Mouse (Mus musculus) c-Kit-positive CD71-negative TER-119-negative erythroid progenitor cells, embryonic 14.5 days (primary cell): ENCODE data around the gene Borcs8.

Experiments
- DNase-seq: peaks from one replicate; pipeline ENCODE4 v3.0.0-alpha.2; 2013; ENCODE audit warnings: low read depth

Gene Borcs8

GRCm38 (mm10) chr8:70134086-70134485, 5.2 kb upstream of the Borcs8 start:
- DNase-seq, result no peak

- no peak for DNase-seq
These were observed 4.4 kb upstream of the Borcs8 start for GRCm38 (mm10) chr8:70134931-70135330.

- DNase-seq, result no peak
These were observed 2.7 kb upstream of the Borcs8 start for GRCm38 (mm10) chr8:70136591-70136990.

- no peak for DNase-seq
These were observed 1.4 kb upstream of the Borcs8 start for GRCm38 (mm10) chr8:70137890-70138289.

GRCm38 (mm10) chr8:70139981-70140380, 682 bp downstream of the Borcs8 start:
- no peak for DNase-seq

GRCm38 (mm10) chr8:70147678-70148607, 8.6 kb downstream of the Borcs8 start:
- no peak for DNase-seq

GRCm38 (mm10) chr8:70150158-70150557, 10.9 kb downstream of the Borcs8 start:
- no peak for DNase-seq

GRCm38 (mm10) chr8:70152537-70153257, 13.4 kb downstream of the Borcs8 start:
- DNase-seq, result peak; percentile 77

GRCm38 (mm10) chr8:70157240-70157800, 18.0 kb downstream of the Borcs8 start:
- no peak for DNase-seq

- peak; percentile 40 for DNase-seq
These were observed 19.0 kb downstream of the Borcs8 start for GRCm38 (mm10) chr8:70158069-70158853.

GRCm38 (mm10) chr8:70159211-70159610, 19.9 kb downstream of the Borcs8 start:
- DNase-seq, result no peak

- DNase-seq, result no peak
These were observed 20.7 kb downstream of the Borcs8 start for GRCm38 (mm10) chr8:70160015-70160414.

GRCm38 (mm10) chr8:70163316-70163715, 24.0 kb downstream of the Borcs8 start:
- no peak for DNase-seq

GRCm38 (mm10) chr8:70166504-70167110, 27.3 kb downstream of the Borcs8 start:
- DNase-seq, result peak; percentile 58

- DNase-seq, result no peak
These were observed 30.8 kb downstream of the Borcs8 start for GRCm38 (mm10) chr8:70170116-70170515.

GRCm38 (mm10) chr8:70170748-70171147, 31.4 kb downstream of the Borcs8 start:
- no peak for DNase-seq

GRCm38 (mm10) chr8:70171240-70171639, 31.9 kb downstream of the Borcs8 start:
- DNase-seq, result no peak

- peak; percentile 92 for DNase-seq
These were observed 32.9 kb downstream of the Borcs8 start, which contains the start of gene Tmem161a for GRCm38 (mm10) chr8:70172043-70172681. Gene Tmem161a, plus strand, starts transcription at chr8:70172356.

- no peak for DNase-seq
These were observed 34.0 kb downstream of the Borcs8 start for GRCm38 (mm10) chr8:70173320-70173719.

- DNase-seq, result no peak
These were observed 34.8 kb downstream of the Borcs8 start for GRCm38 (mm10) chr8:70174079-70174478.

- DNase-seq, result no peak
These were observed 38.9 kb downstream of the Borcs8 start for GRCm38 (mm10) chr8:70178231-70178630.
